Mouse (Mus musculus): ENCODE results near the gene Chrna1. TPM values are rescaled to one million over a fixed set of nuclear protein-coding genes. Genes with fewer than 3 reads are reported as not detected.

Chrna1 gene
- not detected for total RNA-seq (2023)

GRCm38 (mm10) chr2:73580166-73580565, at the start of gene Chrna1:
Chrna1 (minus strand) TSS chr2:73580338.

DNA sequence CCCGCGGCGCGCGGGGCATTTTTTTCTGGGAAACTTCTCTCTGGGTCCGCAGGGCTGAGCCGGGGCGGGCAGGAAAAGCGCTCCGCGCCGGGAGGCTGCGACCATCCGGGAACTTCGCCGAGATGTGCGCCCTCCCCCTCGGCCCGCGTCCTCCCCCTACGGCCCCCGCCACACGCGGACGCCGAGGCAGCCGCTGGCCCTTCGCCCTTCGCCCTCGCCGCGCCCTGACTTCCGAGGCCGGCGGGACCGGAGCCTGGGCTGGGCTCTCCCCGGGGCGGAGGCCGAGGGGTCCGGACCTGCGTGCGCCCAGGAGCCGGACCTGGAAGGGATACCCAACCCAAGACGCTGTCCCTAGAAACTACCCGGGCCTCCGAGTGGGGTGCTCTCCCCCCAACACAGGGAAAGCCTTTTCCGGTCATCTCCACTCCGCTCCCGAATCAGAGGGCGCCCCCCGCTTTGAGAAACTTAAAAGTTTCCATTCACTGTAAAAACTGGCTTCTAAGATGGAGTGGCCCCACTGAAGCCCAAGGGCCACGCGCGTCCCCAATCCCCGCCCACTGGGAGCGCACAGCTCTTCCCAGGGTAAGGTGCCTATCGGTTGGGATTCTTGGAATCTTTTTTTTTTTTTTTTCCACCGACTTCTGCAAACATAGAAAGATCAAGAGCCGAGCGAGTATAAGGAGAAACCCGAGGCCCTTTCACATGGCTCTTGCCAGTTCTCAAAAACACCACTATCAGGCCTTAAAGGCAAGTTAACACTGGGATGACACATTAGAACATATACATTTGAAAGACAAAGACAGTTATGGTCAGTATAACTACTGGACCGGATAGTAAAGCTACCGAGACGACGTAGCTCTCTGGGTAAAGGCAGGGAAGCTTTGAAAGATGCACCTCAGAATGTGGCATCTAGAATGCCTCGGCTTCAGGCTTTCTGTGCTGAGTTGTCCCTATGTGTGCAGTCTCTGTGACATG, 50.5 kb downstream of the Chrna1 start, which contains the start of gene Wipf1:
TSS of gene Wipf1 (minus strand) at position 379 of the 975 bp plus-strand sequence.

Other genes starting within 250 kb of the Chrna1 start
- 10 to 100 TPM; 20.7 to 28.8 TPM for gene Gpr155, start 193.8 kb downstream of the Chrna1 start, total RNA-seq (2023)
- gene Wipf1, start 50.6 kb downstream of the Chrna1 start, total RNA-seq (2023), result 100 to 1,000 TPM; 210 to 228 TPM
- gene Chn1, start 195.0 kb upstream of the Chrna1 start, total RNA-seq (2023), result under 1 TPM in 1 of 2 experiments, not detected in 1; 0.15 TPM